Mouse (Mus musculus) lung, postnatal 25 days (tissue): ENCODE measurements at regions not wholly inside any gene's neighbourhood (a gene's known extent, or its start where the extent isn't known, plus 50 kb on each side); places are given as distances from the start of the nearest gene placed in this dataset.

Experiments used
- DNase-seq: peaks from one replicate; pipeline ENCODE4 v3.0.0; 2022; ENCODE audit warnings: low spot score

DNA sequence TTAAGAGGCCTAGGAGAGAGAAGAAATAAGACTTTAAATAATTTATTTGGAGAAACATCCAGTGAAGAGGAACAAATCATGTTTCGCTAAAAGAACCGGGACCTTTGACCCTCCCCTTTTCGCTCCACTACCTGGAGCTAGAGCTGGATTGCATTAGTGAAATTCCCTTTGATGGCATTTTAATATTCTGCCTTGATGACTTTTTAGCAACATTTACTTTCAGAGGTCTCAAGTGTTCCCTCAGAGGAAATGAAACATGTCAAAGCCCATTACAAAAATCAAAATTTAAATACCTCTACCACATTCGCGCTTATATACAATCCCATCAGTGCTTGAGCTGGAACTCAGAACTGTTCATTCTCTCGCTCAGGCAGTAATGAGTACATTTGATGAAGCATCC lies 297.0 kb upstream of the Gm10295 start:
- DNase-seq = no peak

DNA sequence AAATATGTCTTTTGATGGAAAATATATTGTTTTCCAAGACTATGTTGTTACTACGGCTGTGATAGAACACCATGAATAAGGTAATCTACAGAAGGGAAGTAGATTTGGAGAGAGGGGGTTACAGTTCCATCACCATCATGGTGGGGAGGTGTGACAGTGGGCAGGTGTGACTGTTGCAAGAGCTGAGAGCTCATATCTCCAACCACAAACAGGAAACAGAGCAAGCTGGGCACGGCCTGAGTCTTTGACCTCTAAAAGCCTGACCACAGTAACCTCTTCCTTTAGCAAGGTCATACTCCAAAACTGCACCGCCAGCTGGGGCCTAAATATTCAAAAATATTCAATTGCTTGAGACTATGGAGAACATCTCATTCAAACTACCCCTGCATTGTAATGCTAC lies 295.7 kb upstream of the Gm10295 start:
- DNase-seq = no peak

DNA sequence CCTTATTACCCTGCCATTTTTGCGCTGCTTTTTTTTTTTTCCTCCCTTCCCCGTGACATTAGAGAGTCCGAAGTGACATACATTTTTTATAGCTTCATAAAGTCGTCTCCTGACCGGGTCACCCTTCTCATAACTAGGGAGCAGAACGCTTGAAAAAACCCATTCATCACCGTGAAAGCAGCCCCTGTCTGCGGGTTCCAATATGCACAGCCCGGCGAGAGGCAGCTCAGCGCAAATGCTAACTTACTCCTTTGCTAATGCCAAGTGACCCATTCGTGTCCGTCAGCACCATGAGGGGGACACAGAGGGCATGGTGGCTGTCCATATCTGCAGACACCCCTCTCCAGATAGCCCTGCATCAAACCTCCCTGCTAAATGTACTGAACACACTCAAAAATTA lies 271.8 kb upstream of the Gm10295 start:
- DNase-seq = no peak

DNA sequence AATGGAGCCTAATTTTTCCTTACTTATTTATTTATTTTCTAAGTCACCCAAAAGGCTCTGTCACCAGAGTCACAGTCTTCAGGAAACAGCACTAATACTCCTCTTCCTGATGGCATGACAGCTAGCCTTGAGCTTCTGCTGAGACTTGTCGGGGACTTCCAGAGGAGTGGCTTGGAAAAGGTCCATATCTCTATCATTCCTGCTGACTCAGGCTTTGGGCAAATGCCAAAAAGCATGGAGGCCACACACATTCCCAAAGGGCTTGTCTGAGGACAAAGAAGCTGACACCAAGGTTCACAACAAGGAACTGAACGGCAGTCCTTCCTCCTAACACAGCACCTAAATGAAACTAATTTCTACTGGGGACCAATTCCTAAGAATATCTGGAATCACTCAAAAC lies 251.9 kb upstream of the Gm10295 start:
- peak; percentile 20 for DNase-seq

DNA sequence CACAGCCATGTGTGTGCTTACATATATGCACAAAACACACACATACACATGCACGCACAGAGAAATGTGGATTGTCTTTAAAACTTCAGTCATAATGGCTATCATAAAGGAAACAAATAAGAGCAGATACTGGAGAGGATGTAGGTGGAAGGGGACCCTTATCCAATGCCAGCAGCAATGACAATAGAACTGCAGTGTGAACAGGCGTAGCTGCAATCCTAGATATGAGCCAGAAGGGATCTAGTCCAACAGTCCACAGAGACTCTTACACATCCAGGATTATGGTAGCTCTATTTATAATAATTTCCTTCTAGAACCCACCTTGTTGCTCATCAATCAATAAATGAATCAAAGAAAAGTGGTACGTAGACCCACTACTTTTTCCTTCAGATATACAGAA lies 245.5 kb upstream of the Gm10295 start:
- DNase-seq = no peak

DNA sequence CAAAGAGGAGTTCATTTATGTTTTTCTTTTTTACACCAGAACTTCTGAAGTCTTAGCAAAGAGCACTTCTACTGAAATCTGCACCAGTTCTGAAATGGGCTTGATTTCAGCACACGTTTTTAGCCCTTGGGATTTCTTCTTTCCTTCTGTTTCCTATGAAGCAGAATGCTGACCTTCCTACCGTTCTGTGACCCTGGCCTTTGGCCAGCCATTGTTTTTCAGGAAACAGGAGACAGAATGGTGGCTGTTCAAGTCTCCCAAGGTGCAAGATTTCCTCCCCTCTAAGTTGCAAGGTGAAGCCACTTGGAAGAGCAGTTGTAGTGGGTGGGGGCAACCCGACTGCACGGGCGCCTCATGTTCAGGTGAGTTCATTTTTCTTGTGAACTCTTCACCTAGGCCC lies 236.3 kb upstream of the Gm10295 start:
- DNase-seq = no peak

DNA sequence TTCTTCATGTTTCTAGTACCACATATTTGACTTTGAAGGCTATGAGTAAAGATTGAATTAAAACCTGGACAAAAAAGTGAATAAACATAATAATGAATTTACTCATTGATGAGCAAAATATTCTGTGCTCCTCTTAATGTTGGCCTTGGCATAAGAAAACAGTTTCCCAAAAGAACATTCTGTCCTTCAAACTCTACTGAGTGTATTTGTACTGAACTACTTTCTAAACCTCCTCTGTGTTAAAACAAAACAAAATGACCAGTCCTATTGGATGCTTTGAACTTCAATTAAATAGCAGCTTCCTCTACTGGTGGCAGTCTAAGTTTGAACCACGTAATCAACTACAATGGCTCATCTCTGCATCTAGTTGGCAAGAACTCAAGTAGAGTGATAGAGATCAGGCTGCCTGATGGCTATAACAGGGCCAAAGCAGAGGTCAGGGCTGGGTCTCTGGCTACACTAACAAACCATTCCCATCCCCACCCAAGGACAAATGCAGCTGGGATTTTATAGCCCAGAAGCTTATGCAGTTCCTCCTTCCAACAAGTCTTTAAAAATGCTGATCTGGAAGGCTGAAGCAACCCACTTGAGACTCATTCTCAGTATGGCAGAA lies 232.3 kb upstream of the Gm10295 start:
- DNase-seq = peak; percentile 26

DNA sequence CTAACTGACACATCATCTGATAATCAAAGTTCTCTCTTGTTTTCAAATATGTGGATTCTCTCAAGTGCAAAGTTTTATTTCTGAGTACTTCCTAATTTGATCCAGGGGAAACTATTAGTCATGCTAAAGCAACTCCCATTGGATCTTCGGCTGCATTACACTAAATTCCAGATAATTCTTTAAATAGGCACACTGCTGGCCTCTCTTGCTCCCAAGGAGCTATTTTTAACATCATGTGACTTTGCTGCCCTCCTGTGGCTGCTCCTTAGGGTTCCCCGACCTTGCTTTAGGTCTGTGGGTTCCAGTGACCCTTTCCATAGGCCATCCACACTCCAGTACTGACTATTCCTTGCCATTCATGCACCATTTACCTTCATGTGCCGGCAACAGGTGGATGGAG lies 230.5 kb upstream of the Gm10295 start:
- DNase-seq = peak; percentile 56

DNA sequence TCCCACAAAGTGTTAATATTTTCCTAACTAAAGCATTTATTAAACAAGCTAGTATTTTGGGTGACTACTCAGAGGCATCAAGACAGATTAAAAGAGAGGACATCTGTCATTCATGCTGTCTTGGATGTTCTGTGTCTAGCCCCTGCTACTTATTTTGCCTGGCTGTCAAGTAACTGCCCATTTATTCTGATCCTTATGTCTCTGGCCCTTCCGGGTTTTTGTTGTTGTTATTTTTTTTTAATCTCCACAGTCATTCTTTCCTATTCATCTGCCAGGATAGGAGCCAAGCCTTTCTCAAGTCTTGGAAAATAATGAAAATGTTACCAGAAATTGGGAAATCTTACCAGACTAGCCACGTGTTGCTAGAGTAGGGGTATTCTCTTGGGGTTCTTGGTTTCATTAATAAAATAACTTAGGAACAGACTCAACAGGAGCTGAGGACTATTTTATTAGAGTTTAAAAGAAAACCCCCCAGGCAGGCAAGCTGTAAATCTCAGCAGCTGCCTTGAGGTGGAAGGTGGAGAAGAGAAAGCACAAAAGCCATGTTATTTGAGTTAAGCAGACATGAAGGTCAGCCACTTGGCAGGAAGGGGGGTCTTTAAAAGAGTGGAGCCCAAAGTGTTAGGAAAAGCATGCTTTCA lies 209.1 kb upstream of the Gm10295 start:
- DNase-seq = no peak

DNA sequence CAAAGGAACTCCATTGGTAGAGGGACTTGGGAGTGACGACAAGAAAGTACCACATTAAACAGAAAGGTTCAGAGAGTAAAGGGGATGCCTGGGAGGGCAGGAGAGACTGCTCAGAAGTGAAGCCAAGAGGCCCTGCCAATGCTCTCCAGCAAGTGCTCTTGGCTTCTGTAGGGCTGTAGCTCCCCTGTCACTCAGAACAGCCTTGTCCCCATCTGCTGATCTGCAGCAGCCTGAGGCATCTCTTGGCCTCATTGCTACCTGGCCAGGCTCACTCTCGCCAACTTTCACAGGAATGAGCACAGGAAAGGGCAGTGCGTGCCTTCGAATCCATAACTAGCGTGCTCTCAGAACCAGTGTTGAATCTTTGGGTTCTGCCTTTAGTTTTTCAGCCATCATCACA lies 205.2 kb upstream of the Gm10295 start:
- no peak for DNase-seq

DNA sequence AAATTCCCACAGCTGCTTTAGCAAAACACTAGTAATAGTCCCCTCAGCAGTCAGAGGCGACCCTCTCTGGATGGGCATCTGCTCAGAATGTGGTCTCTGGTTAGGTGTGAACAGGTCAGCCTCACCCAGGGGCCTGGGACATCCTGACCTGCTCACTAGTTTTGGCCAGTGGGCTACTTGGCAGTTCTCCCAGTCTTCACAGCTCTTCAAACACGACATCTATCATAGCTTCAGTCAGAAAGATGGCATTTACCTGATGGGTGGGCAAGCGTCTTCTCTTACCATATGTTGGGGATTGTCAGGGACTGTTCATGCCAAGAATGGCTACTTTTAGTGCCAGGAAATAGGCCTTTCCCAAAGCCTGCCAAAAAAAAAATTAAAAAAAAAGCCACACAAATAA lies 204.2 kb upstream of the Gm10295 start:
- no peak for DNase-seq

DNA sequence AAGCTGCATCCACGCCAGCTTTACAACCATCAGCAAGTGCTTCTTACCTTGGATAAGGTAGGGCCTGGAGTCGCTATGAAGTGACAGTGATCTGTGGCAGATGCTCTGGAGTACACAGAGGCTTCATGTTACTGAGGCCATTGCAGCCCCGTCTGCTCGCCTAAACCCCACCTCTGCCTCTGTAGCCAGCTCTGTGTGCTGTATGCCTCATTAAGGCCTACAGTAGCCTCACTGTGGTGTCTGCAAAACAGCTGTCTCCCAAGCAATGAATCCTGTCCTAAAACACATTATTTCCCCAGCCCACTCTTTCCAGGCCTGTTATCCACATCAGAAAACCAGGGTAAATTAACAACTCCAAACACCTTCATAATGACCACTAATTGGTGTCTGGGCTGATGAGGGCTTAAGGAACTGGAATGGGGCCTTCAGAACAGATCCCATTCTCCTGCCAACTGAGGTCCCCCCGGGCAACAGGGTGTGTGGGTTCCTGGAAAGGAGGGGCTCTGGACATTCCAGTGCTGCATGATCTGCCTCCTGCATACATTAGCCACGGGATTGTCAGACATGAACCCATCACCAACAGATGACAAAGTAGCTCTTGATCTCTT lies 195.4 kb upstream of the Gm10295 start:
- no peak for DNase-seq

DNA sequence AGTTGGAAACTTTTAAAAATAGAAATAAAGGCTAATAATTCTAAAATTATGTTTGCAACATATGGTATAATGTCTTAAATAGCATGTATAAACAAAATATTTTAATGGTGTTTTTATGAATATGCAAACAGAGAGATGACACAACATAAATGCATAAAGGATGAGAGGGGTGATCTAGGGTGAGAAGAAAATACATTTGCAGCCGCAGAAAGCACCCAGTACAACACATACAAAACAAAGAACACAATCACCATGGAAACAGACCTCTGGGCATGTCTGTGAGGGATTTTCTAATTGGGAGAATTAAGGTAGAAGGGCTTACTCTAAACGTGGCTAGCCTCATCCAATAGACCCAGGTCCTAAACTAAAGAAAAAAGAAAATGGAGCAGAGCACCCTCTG lies 190.2 kb upstream of the Gm10295 start:
- no peak for DNase-seq

DNA sequence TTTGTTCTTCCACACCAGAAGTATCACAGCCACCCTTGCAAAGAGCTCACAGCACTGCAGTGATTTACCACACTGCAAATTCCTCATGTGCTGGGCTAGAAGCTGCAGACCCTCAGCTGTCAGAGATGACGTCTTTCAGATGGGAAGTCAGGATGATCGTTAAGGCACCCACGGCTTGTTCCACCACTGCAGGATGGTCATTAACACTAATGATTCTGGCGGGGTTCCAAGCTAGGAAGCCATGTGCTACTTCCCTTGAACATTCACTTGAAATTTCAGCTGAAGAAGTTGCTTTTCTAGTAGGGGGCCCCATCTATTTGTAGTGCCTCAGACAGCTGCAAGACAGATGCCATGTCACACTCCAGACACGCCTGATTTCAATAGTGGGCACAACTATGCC lies 181.8 kb upstream of the Gm10295 start:
- no peak for DNase-seq

DNA sequence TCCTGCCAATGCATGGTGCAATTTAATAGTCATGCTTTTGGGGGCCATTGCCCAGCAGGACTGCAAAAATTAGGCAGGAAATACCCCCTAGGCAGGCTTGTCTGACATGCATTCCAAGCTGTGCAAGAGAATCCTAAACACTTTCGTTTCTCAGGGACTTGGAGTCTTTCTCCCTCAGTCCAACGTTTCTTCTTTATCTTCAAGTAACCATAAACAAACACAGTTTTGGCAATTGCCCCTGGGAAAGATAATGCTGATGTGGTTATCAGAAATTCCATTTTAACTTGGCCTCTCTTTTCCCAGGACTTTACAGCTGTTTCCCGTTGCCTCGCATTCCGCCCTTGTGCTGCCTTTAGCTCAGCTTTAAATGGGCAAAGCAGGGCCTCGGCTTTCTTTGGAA lies 180.2 kb upstream of the Gm10295 start:
- DNase-seq = peak; percentile 44

DNA sequence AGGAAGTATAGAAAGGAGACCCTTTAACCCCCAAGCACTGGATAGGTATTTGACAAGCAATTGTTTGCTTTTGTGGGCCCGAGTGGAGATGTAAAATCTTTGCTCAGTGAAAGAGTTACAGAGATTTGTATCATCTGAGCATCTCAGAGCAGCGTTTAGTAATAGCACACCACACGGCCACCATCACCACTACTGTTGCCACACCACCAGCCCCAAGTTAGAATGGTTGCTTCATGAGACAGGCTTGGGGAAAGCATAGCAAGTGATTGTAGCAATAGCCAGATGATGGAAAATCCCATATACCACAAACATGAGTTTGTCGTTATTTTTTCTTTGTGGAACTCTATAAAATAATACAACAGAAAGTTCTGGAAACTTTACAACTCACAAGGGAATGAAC lies 179.6 kb upstream of the Gm10295 start:
- DNase-seq = no peak

DNA sequence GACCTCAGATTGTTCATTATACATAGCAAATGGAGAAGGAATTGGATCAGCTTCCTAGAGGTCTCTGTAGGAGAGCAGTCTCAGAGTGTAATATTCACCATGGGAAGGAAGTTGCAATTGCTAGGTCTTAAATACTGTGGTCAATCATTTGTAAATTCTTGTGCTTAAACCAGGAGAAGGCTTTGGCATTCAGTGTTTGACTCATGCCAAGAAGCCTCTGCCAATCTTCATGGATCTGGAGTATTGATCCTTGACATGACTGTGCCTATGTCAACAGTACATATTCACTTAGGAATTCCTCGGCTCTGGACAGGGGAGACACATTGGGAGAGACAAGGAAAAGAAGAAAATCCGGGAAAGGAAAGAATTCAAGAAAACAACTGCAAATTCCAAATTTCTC lies 174.9 kb upstream of the Gm10295 start:
- DNase-seq = no peak

DNA sequence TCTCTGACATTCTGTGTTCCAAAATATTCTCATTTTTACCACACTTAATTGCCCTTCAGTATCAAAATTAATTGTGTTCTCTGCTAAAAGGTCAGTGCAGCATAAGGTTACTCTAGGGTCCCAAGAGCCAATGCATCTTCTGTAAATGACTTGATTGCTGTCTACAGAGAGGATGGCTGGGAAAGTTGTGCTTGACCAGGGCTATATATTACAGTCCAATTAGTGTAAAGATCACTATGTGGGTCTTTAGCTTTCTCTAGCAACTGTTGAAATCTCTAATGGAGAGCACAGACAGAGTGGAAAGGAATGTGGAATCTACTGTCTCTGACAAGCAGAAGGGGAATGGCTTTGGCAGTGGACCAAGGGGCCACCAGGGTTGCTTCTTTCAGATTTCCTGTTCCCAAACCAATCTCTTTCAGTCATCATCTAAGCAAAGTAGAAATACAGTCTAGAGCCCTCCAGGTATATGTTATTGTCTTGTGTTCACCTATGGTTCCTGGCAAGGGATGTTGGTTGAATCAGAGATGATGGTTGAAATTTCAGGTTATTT lies 173.4 kb upstream of the Gm10295 start:
- DNase-seq = no peak

DNA sequence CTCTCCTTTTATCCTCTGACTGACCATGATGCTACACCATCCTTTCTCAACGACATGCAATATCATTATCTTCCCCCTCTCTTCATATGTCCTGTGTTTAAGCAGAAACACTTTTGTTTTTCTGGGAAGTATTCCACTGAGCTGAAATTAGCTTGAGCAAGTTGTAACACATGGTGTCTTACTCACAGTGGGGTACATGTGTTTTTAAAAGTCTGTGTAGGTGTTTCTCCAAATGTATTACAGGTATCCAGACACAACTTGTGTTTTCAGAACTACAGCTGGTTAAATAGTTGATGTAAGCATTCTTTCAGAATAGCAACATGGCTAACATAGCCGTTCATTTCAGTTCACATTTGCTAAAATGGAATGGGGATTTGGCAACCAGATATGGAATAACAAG lies 172.8 kb upstream of the Gm10295 start:
- no peak for DNase-seq

DNA sequence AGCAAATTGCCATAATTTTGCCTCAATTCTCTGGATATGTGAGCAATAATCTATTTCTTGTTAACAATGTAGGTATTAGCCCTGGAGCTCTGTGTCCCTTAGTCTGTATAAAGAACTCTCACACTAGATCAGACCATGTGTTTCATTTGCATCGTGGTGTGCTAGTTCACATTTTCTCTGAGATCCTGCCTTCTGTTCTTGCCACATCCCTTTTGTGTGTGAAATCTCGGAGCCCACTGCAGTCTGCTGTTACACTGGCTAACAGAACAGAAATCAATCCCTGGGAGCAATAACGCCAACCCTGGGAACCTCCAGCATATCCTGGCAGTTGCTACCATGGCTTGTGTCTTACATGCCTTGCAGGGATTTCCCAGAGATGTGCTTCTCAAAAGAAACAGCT lies 156.1 kb upstream of the Gm10295 start:
- no peak for DNase-seq

DNA sequence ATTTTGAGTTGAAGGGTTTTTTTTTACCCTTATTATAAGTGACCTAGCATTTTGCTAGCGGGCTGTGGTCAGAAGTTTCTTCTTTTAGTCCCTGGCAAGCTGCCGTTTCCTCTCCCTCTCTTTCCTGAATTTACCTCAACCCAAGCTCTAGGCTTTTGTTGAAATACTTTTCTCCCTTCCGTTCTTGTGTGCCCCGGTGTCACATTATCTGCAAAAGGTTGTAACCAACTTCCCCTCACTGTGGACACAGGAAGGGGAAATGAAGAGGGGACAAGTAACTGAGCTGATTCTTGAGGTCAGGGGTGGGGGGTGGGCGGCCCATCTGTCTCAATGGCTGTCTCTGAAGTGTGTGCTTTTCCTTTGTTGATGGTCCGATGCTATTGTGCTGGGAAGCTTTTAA lies 149.4 kb upstream of the Gm10295 start:
- no peak for DNase-seq

DNA sequence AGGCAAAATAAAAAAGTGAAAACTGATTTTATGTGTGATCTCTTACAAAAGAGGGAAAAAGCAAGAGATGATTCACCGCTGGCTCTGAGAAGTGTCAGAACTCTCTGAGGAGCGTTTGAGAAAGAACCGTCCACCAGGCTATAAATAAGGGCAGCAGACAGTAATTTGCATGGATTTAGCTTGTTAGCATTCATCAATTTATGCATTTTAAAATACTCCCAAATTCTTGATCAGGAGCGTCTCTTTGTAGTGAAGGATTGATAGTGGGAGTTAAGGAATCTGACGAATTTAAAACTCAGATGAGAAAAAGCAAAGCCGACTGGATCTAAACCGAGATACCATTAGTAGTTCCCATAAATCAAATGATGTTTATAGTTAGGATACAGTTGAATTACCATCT lies 146.8 kb upstream of the Gm10295 start:
- DNase-seq = no peak

DNA sequence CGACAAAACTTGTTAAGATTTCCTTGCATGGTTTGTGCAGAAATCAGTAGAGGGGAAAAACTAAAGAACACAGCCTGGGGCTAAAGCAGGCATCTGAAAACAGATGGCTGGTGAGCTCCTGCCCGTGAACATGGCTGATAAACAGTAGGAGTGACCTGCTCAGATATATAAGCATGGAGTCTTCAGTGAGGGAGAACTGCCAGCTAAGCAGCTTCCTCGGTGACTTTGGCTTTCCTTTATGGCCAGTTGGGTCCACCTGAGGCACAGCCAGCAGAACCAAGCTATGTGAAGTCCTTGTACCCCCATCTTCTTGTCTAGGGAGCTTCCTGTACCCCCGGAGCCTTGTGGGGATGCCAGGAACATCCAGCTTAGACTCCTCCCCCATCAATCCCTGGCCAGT lies 139.8 kb upstream of the Gm10295 start:
- DNase-seq = no peak
